Mouse (Mus musculus) ES-Bruce4 (cell line): ENCODE data around the gene Bod1. TPM values are rescaled to one million over a fixed set of nuclear protein-coding genes. Genes with fewer than 3 reads are reported as not detected.

Experiments
- H3K27ac ChIP-seq: 2 replicates; pipeline ENCODE4 v1.5.1; 2012; ENCODE audit warnings: low read length, inconsistent platforms; ENCODE audit not compliant: insufficient read depth
- H3K27me3 ChIP-seq: 2 replicates; pipeline ENCODE4 v1.6.1; 2012; ENCODE audit warnings: mild to moderate bottlenecking, low read length, inconsistent platforms; ENCODE audit not compliant: control insufficient read depth, poor library complexity, insufficient read depth, severe bottlenecking
- H3K36me3 ChIP-seq: 2 replicates; pipeline ENCODE4 v1.6.1; 2012; ENCODE audit warnings: inconsistent platforms, mild to moderate bottlenecking, low read length, moderate library complexity; ENCODE audit not compliant: control insufficient read depth, poor library complexity, insufficient read depth, severe bottlenecking
- H3K4me1 ChIP-seq: one replicate; pipeline ENCODE4 v1.8.1; 2011; ENCODE audit warnings: low read length; ENCODE audit not compliant: control insufficient read depth, insufficient read depth
- H3K4me3 ChIP-seq: 2 replicates; pipeline ENCODE4 v1.5.1; 2011; ENCODE audit warnings: low read depth, mild to moderate bottlenecking, low read length
- H3K9ac ChIP-seq: 2 replicates; pipeline ENCODE4 v1.6.1; 2012; ENCODE audit warnings: low read depth, mild to moderate bottlenecking, inconsistent platforms; ENCODE audit not compliant: poor library complexity, severe bottlenecking
- H3K9me3 ChIP-seq: replicated peaks from 2 replicates; pipeline ENCODE4 v1.6.1; 2012; ENCODE audit warnings: mild to moderate bottlenecking, low read length, inconsistent platforms; ENCODE audit not compliant: control insufficient read depth, poor library complexity, insufficient read depth, severe bottlenecking
- CTCF ChIP-seq: IDR thresholded peaks from one replicate; pipeline ENCODE4 v1.8.1; 2011; ENCODE audit warnings: low read depth, low read length
- EP300 ChIP-seq: IDR thresholded peaks from 2 replicates; pipeline ENCODE4 v1.6.1; 2011; ENCODE audit warnings: low read depth, low read length; ENCODE audit not compliant: insufficient read depth
- POLR2A ChIP-seq: IDR thresholded peaks from one replicate; pipeline ENCODE4 v1.8.1; 2011; ENCODE audit warnings: low read length; ENCODE audit not compliant: insufficient read depth
- polyA plus RNA-seq: library from polyadenylated mRNA; stranded (reverse); fragments of >200 nt; gene quantifications from 2 replicates; pipeline ENCODE4 v1.2.4, GENCODE M21; 2011; ENCODE audit warnings: low read depth; ENCODE audit not compliant: missing spikeins, insufficient read depth, insufficient read length

The Bod1 gene
- 36.3 and 39.5 TPM in 2 replicates for polyA plus RNA-seq

- Histone ChIP-seq H3K9ac (peak within 1 kb of the TSS; percentile 96), H3K4me1 (peaks cover 3% of the 10 kb centered on the region), H3K27ac (no peak within 1 kb of the TSS), H3K4me3 (peak within 1 kb of the TSS; percentile 100), H3K27me3 (no peaks in the 10 kb centered on the region), H3K36me3 (peaks cover 4% of the 10 kb centered on the region), H3K9me3 (no peaks in the 10 kb centered on the region)
- no peak for TF ChIP-seq EP300
- TF ChIP-seq POLR2A = no peak
- no peak for TF ChIP-seq CTCF
These were observed at the start of gene Bod1 for GRCm38 (mm10) chr11:31671354-31672169. Gene Bod1 (minus strand): TSS chr11:31671885.

- Histone ChIP-seq H3K4me3 (no peak overlapping the region), H3K27me3 (no peaks in the 10 kb centered on the region), H3K27ac (no peak overlapping the region), H3K9me3 (no peaks in the 10 kb centered on the region), H3K4me1 (no peaks in the 10 kb centered on the region), H3K9ac (no peak overlapping the region), H3K36me3 (no peaks in the 10 kb centered on the region)
- TF ChIP-seq EP300 (no peak), CTCF (no peak), POLR2A (no peak)
These were observed 47.4 kb upstream of the Bod1 start for GRCm38 (mm10) chr11:31719090-31719489.

- no peaks in the 10 kb centered on the region for H3K27me3 ChIP-seq
- H3K36me3 ChIP-seq = no peaks in the 10 kb centered on the region
- no peak overlapping the region for H3K4me3 ChIP-seq
- H3K27ac ChIP-seq = no peak overlapping the region
- no peaks in the 10 kb centered on the region for H3K4me1 ChIP-seq
- TF ChIP-seq CTCF = no peak
- TF ChIP-seq POLR2A = no peak
- TF ChIP-seq EP300 = no peak
- no peak overlapping the region for H3K9ac ChIP-seq
- H3K9me3 ChIP-seq = no peaks in the 10 kb centered on the region
These were observed 46.4 kb upstream of the Bod1 start for GRCm38 (mm10) chr11:31717926-31718735.

GRCm38 (mm10) chr11:31713641-31714121, 42.0 kb upstream of the Bod1 start:
- Histone ChIP-seq H3K36me3 (no peaks in the 10 kb centered on the region), H3K9ac (no peak overlapping the region), H3K27ac (no peak overlapping the region), H3K4me3 (no peak overlapping the region), H3K9me3 (no peaks in the 10 kb centered on the region), H3K4me1 (no peaks in the 10 kb centered on the region), H3K27me3 (no peaks in the 10 kb centered on the region; the same call in 1 of the 2 replicates)
- TF ChIP-seq EP300 (no peak), POLR2A (no peak), CTCF (no peak)

- H3K36me3 ChIP-seq = no peaks in the 10 kb centered on the region
- no peaks in the 10 kb centered on the region for H3K4me1 ChIP-seq
- TF ChIP-seq POLR2A (no peak), CTCF (no peak), EP300 (no peak)
- H3K27me3 ChIP-seq = no peaks in the 10 kb centered on the region; the same call in 1 of the 2 replicates
- no peak overlapping the region for H3K27ac ChIP-seq
- no peak overlapping the region for H3K4me3 ChIP-seq
- no peak overlapping the region for H3K9ac ChIP-seq
- no peaks in the 10 kb centered on the region for H3K9me3 ChIP-seq
These were observed 41.4 kb upstream of the Bod1 start for GRCm38 (mm10) chr11:31713116-31713515.

DNA sequence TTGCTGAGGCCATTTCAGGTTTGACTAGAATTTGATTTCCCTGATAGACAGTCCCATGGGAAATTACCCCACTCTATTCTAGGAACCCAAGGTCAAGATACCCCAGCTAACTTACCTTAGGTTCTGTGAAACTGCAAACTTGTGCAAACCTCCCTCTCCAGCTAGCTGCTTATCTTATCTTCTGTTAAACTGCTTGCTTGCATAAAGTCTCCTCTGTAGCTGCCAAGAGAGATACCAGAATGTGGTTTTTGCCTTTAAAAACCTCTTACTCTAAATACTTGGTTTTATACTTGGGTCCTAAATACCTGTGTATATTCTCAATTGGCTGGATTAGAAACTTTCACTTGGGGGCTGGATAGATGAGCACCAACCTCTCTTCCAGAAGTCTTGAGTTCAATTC, 36.1 kb upstream of the Bod1 start:
- no peak overlapping the region for H3K4me3 ChIP-seq
- no peak overlapping the region for H3K9ac ChIP-seq
- H3K36me3 ChIP-seq = no peaks in the 10 kb centered on the region
- TF ChIP-seq EP300 = no peak
- TF ChIP-seq POLR2A = no peak
- no peak for TF ChIP-seq CTCF
- no peak overlapping the region for H3K27ac ChIP-seq
- H3K4me1 ChIP-seq = no peaks in the 10 kb centered on the region
- no peaks in the 10 kb centered on the region; the same call in 1 of the 2 replicates for H3K27me3 ChIP-seq
- H3K9me3 ChIP-seq = no peaks in the 10 kb centered on the region; the same call in 1 of the 2 replicates
